Mouse (Mus musculus) limb, embryonic 12.5 days (tissue): Measurements from ENCODE around the gene Ctsw. TPM values are rescaled to one million over a fixed set of nuclear protein-coding genes. Genes with fewer than 3 reads are reported as not detected.

Source experiments
- ATAC-seq: fragments of 200-750 bp; cut with Nextera tagmentation; 2 replicates; pipeline ENCODE4 v1.8.0; 2017; ENCODE audit warnings: low read depth, moderate TSS enrichment; ENCODE audit not compliant: insufficient number of reproducible peaks, insufficient read depth, low FRiP score, low TSS enrichment
- H3K27ac ChIP-seq: fragments of 300-500 bp; sonication (generic); 2 replicates; pipeline ENCODE4 v1.5.1; 2016; ENCODE audit warnings: mild to moderate bottlenecking, moderate library complexity
- H3K27me3 ChIP-seq: fragments of 300-500 bp; sonication (generic); 2 replicates; pipeline ENCODE4 v1.6.1; 2016; ENCODE audit warnings: mild to moderate bottlenecking, moderate library complexity
- H3K36me3 ChIP-seq: fragments of 300-500 bp; sonication (generic); 2 replicates; pipeline ENCODE4 v1.6.1; 2016; ENCODE audit warnings: mild to moderate bottlenecking, moderate library complexity
- H3K4me1 ChIP-seq: fragments of 300-500 bp; sonication (generic); replicated peaks from 2 replicates; pipeline ENCODE4 v1.6.1; 2016
- H3K4me2 ChIP-seq: fragments of 300-500 bp; sonication (generic); 2 replicates; pipeline ENCODE4 v1.6.1; 2016; ENCODE audit warnings: mild to moderate bottlenecking, moderate library complexity
- H3K4me3 ChIP-seq: fragments of 300-500 bp; sonication (generic); replicated peaks from 2 replicates; pipeline ENCODE4 v1.5.1; 2016; ENCODE audit warnings: mild to moderate bottlenecking
- H3K9ac ChIP-seq: fragments of 300-500 bp; sonication (generic); replicated peaks from 2 replicates; pipeline ENCODE4 v1.6.1; 2016; ENCODE audit warnings: mild to moderate bottlenecking, moderate library complexity
- H3K9me3 ChIP-seq: fragments of 300-500 bp; sonication (generic); 2 replicates; pipeline ENCODE4 v1.6.1; 2016; ENCODE audit warnings: mild to moderate bottlenecking, moderate library complexity
- WGBS: fragments of 180-500 bp; shearing (Covaris S2); methylation state at CpG from one replicate; pipeline ENCODE4 v1.1.7; 2016; 5-methylcytosine and 5-hydroxymethylcytosine counted together
- polyA plus RNA-seq: library from polyadenylated mRNA; unstranded; fragments of >200 nt; fragmentation: Nextera tagmentation; extraction: Ambion mirVana; gene quantifications from 2 replicates; pipeline ENCODE4 v1.2.1, GENCODE M21; 2016

Gene Ctsw
- polyA plus RNA-seq, 1 experiment from 2014 or later = 2.2 TPM

- Histone ChIP-seq H3K9me3 (no peaks in the 10 kb centered on the region), H3K27me3 (no peaks in the 10 kb centered on the region), H3K36me3 (peaks cover 34% of the 10 kb centered on the region), H3K9ac (peak within 1 kb of the TSS; percentile 80), H3K27ac (0 out of 2 replicates have a peak within 1 kb of the TSS, but pooled peaks have one; percentile 73), H3K4me3 (peak within 1 kb of the TSS; percentile 76), H3K4me1 (peaks cover 42% of the 10 kb centered on the region), H3K4me2 (peak within 1 kb of the TSS; percentile 83)
- peak; percentile 57 for ATAC-seq
- under 1% methylated on average over 32 of the region's 32 CpGs for WGBS
Measured at GRCm38 (mm10) chr19:5460465-5460911, 7.8 kb downstream of the Ctsw start, which contains the start of gene Fibp. Fibp (plus strand) TSS chr19:5460615.

DNA sequence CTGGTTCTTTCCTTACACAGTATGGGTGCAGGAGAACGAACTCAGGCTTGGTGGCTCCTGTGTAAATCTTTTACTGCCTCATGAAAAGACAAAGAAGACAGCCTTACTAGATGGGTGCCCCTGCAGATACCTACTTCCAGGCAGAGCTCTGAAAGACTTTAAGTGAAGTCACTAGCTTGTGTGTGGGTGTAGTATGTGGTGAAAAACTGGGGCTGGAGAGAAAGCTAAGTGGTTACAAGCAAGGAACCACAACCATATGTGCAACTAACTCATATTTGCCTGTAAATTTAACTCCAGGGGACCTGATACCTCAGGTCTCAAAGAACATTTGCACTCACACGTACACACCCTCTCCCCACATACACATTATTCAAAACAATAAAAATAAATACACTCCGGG, 8.4 kb downstream of the Ctsw start:
- H3K36me3 ChIP-seq = peaks cover 28% of the 10 kb centered on the region
- H3K9ac ChIP-seq = peak overlapping the region; percentile 80
- H3K4me3 ChIP-seq = peak overlapping the region; percentile 76
- H3K27ac ChIP-seq = 0 out of 2 replicates have a peak overlapping the region, but pooled peaks have one; percentile 73
- 26% methylated on average over 3 of the region's 3 CpGs for WGBS
- H3K9me3 ChIP-seq = no peaks in the 10 kb centered on the region
- H3K4me2 ChIP-seq = peak overlapping the region; percentile 83
- no peak for ATAC-seq
- peaks cover 48% of the 10 kb centered on the region for H3K4me1 ChIP-seq
- no peaks in the 10 kb centered on the region for H3K27me3 ChIP-seq

DNA sequence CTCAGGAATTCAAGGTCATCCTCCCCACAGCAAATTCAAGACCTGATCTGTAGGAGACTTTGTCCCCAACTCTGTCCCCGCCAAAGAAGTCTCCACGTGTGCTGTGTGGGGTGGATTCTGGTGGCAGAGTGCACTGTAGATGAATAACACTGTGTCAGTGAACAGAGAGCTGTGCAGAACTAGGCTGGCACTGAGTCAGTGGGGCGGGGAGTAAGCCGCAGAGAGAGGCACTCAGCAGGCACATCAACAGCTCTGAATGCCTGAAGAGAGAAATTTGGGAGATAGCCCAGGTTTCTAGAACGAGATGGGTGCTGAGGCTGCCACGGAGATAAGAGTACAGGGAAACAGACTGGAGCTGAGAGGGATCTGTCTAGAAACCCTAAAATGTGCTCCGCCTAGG, 9.3 kb downstream of the Ctsw start:
- no peak overlapping the region for H3K4me2 ChIP-seq
- no peak overlapping the region for H3K4me3 ChIP-seq
- no peak overlapping the region for H3K9ac ChIP-seq
- no peaks in the 10 kb centered on the region for H3K9me3 ChIP-seq
- H3K27ac ChIP-seq = no peak overlapping the region
- H3K27me3 ChIP-seq = no peaks in the 10 kb centered on the region
- no peak for ATAC-seq
- peaks cover 46% of the 10 kb centered on the region for H3K4me1 ChIP-seq
- WGBS = 69% methylated on average over 7 of the region's 7 CpGs
- peaks cover 27% of the 10 kb centered on the region for H3K36me3 ChIP-seq

GRCm38 (mm10) chr19:5457746-5458442, 10.4 kb downstream of the Ctsw start, which contains the start of gene Ccdc85b:
Ccdc85b (minus strand) TSS chr19:5457894.
- peak within 1 kb of the TSS; percentile 83 for H3K4me3 ChIP-seq
- peaks cover 40% of the 10 kb centered on the region for H3K4me1 ChIP-seq
- no peak for ATAC-seq
- H3K9me3 ChIP-seq = no peaks in the 10 kb centered on the region
- H3K27me3 ChIP-seq = no peaks in the 10 kb centered on the region
- 19% methylated on average over 14 of the region's 14 CpGs for WGBS
- H3K9ac ChIP-seq = peak within 1 kb of the TSS; percentile 82
- peak within 1 kb of the TSS; percentile 91 for H3K27ac ChIP-seq
- H3K36me3 ChIP-seq = peaks cover 17% of the 10 kb centered on the region
- peak within 1 kb of the TSS; percentile 98 for H3K4me2 ChIP-seq

- peak; percentile 78 for ATAC-seq
- Histone ChIP-seq H3K4me3 (peak overlapping the region; percentile 83), H3K9ac (peak overlapping the region; percentile 82), H3K4me1 (peaks cover 40% of the 10 kb centered on the region), H3K27me3 (no peaks in the 10 kb centered on the region), H3K27ac (peak overlapping the region; percentile 91), H3K9me3 (no peaks in the 10 kb centered on the region), H3K36me3 (peaks cover 9% of the 10 kb centered on the region), H3K4me2 (peak overlapping the region; percentile 98)
- WGBS = under 1% methylated on average over 70 of the region's 70 CpGs
Measured at GRCm38 (mm10) chr19:5456922-5457745, 11.2 kb downstream of the Ctsw start.

DNA sequence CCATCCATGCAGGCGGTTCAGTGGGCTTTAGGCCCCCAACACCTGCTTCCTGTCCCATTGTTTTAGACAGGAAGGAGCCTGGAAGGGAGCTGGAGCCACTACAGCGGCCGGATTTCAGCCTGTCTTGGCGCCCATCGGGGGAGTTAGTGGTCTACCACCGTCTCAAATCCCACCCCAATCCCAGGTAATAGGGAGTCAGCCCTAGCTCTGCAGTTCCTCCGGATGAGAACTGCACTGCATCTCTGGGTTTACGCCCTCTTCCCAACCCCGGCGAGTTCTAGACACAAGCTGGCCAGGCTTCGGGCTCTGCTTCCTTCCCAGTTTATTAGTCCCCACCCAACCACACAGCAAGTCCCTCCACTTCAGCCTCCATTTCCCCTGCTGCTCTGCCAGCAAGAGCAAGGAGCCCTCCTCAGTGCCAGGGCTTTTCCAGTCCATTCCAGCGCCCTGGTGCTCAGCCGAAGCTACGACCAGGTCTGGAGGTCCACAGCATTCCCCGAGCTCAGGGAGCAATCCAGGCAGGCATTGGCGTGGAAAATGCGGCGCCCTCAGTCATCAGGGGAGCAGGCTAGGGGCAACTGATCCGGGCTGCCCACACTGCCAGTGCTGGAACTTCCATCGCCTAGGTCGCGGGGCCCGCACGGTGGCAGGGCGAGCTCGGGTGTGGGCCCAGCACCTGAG, 11.9 kb downstream of the Ctsw start:
- 3% methylated on average over 26 of the region's 26 CpGs for WGBS
- Histone ChIP-seq H3K4me3 (peak overlapping the region; percentile 83), H3K4me1 (peaks cover 38% of the 10 kb centered on the region)

GRCm38 (mm10) chr19:5455568-5455967, 12.7 kb downstream of the Ctsw start:
- no peak for ATAC-seq
- Histone ChIP-seq H3K27ac (no peak overlapping the region), H3K27me3 (peaks cover 13% of the 10 kb centered on the region), H3K9me3 (no peaks in the 10 kb centered on the region), H3K9ac (peak overlapping the region; percentile 82; the same call in 1 of the 2 replicates), H3K4me1 (peaks cover 33% of the 10 kb centered on the region), H3K4me2 (peak overlapping the region; percentile 98), H3K4me3 (peak overlapping the region; percentile 83), H3K36me3 (peaks cover 8% of the 10 kb centered on the region)
- WGBS = 67% methylated on average over 8 of the region's 8 CpGs

More for the DNA sequence above, 11.9 kb downstream of the Ctsw start:
- Histone ChIP-seq H3K27ac (peak overlapping the region; percentile 91), H3K9me3 (no peaks in the 10 kb centered on the region), H3K9ac (peak overlapping the region; percentile 82), H3K4me2 (peak overlapping the region; percentile 98), H3K27me3 (peaks cover 5% of the 10 kb centered on the region), H3K36me3 (peaks cover 8% of the 10 kb centered on the region)
- ATAC-seq = no peak

- Histone ChIP-seq H3K27ac (no peak overlapping the region), H3K9me3 (no peaks in the 10 kb centered on the region), H3K4me2 (peak overlapping the region; percentile 98), H3K36me3 (peaks cover 8% of the 10 kb centered on the region), H3K4me3 (0 out of 2 replicates have a peak overlapping the region, but pooled peaks have one; percentile 7), H3K27me3 (peaks cover 18% of the 10 kb centered on the region), H3K9ac (peak overlapping the region; percentile 18; the same call in 1 of the 2 replicates), H3K4me1 (peaks cover 31% of the 10 kb centered on the region)
- WGBS = 81% methylated on average over 12 of the region's 12 CpGs
- no peak for ATAC-seq
Measured at GRCm38 (mm10) chr19:5455037-5455436, 13.3 kb downstream of the Ctsw start.

- H3K9me3 ChIP-seq = no peaks in the 10 kb centered on the region
- H3K9ac ChIP-seq = no peak overlapping the region
- H3K27ac ChIP-seq = no peak overlapping the region
- H3K4me1 ChIP-seq = peaks cover 36% of the 10 kb centered on the region
- no peak overlapping the region for H3K4me3 ChIP-seq
- H3K27me3 ChIP-seq = peaks cover 51% of the 10 kb centered on the region
- no peak for ATAC-seq
- 79% methylated on average over 6 of the region's 6 CpGs for WGBS
- peaks cover 8% of the 10 kb centered on the region for H3K36me3 ChIP-seq
- H3K4me2 ChIP-seq = no peak overlapping the region
Measured at GRCm38 (mm10) chr19:5451766-5452165, 16.5 kb downstream of the Ctsw start.

GRCm38 (mm10) chr19:5449673-5450072, 18.6 kb downstream of the Ctsw start:
- WGBS = 87% methylated on average over 3 of the region's 3 CpGs
- Histone ChIP-seq H3K4me3 (no peak overlapping the region), H3K4me1 (peaks cover 15% of the 10 kb centered on the region), H3K9ac (no peak overlapping the region), H3K36me3 (peaks cover 7% of the 10 kb centered on the region), H3K9me3 (no peaks in the 10 kb centered on the region), H3K27me3 (peaks cover 72% of the 10 kb centered on the region), H3K27ac (no peak overlapping the region), H3K4me2 (no peak overlapping the region)
- no peak for ATAC-seq
